Mouse (Mus musculus) spleen, postnatal 10 days (tissue): ENCODE data around the gene Cd244a.
A peak's percentile ranks its signal among the peaks of the same experiment; 100 is the strongest.

Experiments used
- DNase-seq, 2 experiments: peaks; one replicate each; pipeline ENCODE4 v3.0.0; 2021 to 2022; ENCODE audit warnings: low spot score in 2 of 2

Cd244a gene

DNA sequence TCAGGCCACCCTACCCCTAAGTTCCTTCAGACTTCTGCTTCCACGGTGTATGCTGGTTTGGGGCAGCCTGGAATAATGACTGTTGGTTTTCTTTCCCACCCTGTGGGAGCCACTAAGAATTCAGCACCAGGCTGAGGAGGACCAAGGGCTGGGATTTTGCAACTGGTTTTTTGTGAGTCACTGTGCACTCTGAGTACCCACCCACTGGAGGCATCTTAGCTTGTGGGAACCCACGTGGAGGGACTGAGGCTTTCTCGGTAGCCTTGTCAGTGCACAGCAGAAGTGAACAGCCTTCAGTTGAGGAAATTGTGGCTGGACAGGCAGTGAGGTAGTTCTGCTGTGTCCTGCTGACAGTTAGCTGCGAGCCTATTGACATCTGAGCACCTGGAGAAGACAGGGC, at the start of gene Cd244a:
Gene Cd244a, plus strand, starts transcription at position 296 of the 400 bp plus-strand sequence.
- DNase-seq, result peak in 1 of 2 experiments; percentile 29

GRCm38 (mm10) chr1:171513234-171513633, 45.8 kb upstream of the Cd244a start:
- no peak for DNase-seq

- DNase-seq, result no peak
These were observed 45.2 kb upstream of the Cd244a start for GRCm38 (mm10) chr1:171513760-171514159.

DNA sequence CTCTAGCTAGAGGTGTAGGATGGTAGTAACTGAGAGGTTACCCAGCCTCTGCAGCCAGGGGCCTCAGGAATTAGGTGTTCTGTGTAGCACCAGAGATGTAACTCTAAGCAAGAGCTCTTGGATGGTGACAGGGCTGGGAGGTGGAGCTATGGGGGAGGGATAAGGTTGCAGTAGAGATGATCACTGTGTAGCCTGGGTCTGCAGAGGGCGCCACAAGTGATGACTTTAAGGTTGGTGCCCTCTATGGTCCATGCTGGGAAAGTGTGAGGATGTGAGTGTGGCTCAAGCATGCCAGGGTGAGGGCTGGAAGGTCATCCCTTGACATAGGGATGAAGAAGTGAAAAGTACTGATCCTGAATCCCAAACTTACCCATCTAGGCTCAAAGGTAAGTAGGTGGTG, 44.0 kb upstream of the Cd244a start:
- peak in 1 of 2 experiments; percentile 42 for DNase-seq

GRCm38 (mm10) chr1:171515557-171515956, 43.4 kb upstream of the Cd244a start:
- no peak for DNase-seq

DNA sequence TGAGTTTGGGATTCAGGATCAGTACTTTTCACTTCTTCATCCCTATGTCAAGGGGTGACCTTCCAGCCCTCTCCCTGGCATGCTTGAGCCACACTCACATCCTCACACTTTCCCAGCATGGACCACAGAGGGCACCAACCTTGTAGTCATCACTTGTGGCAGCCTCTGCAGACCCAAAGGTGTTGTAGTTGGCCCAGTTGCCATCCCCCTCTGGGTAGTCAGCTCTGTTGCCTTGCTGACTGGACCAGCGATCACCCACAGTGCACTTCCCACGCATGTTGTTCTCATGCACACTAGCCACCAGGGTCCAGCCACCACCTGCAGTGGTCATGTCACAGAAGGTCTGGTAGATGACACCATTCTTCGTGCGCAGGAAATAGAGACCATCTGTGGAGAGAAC, 27.6 kb upstream of the Cd244a start:
- DNase-seq, result no peak

GRCm38 (mm10) chr1:171532830-171533229, 26.2 kb upstream of the Cd244a start:
- DNase-seq, result no peak

- DNase-seq, result no peak
These were observed 24.4 kb upstream of the Cd244a start for GRCm38 (mm10) chr1:171534557-171534956.

DNA sequence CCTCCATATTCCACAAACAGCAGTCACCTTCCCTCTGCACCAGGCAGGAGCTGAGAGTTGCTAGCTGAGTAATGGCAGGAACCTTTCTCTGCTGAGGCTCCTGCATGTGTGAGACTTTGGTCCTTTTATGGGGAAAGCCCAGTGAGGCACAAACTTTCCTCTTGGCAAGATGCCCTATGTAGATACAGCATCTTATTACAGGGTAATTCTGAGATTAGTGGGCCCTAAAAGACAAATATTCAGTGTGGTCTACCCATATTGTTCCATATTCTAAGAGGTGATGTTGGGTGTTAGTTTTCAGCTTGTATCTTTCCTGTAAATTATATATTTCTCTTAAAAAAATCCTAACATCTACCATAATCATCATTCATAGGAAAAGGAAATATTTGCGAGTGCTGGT, 23.8 kb upstream of the Cd244a start, which contains the start of gene Itln1:
Gene Itln1, minus strand, starts transcription at position 101 of the 400 bp plus-strand sequence.
- DNase-seq, result no peak

DNA sequence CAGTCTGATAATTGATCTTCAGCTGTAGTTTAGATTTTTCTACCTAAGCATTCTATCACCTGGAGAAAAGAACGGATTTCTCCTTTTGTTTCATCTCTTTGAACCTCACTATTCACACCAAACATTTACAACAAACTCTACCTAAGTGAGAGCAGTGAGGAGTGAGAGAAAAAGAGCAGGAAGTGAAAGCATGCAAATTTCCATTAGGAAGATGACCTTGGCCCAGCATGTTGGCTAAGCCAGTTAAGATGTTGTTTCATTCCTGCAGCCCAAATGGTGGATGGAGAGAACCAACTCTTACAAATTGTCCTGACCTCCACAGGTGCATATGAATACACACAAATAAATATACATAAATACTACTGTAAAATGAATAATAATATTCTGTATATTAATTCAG, 18.3 kb upstream of the Cd244a start:
- no peak for DNase-seq

GRCm38 (mm10) chr1:171551326-171551725, 7.7 kb upstream of the Cd244a start:
- DNase-seq, result peak in 1 of 2 experiments; percentile 28

DNA sequence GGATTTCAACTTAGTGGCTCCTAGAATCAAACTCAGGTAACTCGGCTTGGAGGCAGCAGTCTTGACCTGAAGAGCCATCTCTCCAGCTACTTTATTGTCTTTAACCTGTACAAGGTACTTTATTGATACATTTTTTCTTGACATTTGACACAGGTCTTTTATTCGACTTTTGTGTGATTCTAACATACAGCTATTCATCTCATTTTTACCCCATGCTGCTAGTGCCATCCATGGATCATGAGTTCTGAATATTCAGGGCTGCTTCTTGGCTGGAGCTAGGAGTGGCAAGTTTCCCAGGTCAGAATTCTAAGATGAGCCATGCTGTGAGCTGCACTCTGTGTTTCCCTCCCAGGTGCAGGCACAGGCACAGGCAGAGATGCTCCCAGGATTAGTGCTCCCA, 6.8 kb upstream of the Cd244a start:
- no peak for DNase-seq

- DNase-seq, result no peak
These were observed 5.3 kb upstream of the Cd244a start for GRCm38 (mm10) chr1:171553359-171554341.

DNA sequence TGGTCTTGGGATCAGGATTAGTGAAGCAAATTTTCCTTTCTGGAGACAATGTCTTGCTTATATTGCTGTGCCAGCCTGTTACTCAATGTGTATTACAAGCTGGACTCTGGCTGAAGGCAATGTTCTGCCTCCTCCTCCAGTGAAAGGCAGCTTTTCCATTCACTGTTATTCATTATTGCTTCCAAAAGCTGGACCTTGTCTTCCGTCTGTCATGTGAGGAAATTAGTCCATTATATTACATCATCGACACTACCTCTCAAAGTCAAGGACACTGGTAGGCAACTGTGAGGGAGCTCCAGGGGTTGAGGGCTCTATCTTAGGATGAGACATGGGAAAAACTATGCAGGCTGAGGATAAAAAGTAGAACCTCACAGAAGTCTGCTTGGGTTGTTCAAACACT, 2.6 kb upstream of the Cd244a start:
- no peak for DNase-seq

DNA sequence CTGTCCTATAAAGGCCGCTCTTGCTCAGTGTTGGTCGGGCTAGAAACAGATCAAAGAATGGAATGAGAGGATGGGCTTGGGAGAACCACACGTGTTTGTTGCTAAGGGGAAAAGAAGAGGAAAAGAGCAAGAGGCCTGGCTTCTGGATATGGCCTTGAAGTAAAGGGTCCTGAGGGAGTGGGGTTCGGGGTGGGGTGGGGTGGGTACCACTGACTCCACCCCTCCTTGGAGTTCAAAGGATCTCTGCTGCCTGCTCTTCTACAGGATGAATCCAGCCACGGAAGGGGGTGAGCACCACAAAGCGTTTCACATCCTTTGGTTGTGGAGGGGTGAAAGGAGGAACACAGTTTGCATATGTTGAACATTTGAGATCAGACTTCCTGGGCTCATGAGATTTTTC, 586 bp upstream of the Cd244a start:
- no peak for DNase-seq

DNA sequence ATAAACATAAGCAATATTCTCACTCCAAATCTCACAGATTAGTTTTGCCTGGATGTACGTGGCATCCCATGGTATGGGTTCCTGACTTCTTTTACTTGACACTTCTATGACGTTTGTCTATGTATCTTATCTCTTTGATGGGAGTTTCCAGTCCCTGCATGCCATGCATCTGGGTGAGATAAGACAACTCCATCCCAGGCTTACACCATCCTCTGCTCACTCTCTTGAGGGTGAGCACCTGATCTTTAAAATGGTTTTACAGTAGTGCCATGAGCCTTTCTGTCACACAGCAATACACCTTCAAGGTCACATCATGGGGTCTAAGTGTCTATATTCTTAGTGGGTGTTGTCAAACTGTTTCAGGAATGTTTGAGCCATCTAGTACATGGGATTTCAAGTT, 1.3 kb downstream of the Cd244a start:
- DNase-seq, result no peak

- DNase-seq, result no peak
These were observed 2.2 kb downstream of the Cd244a start for GRCm38 (mm10) chr1:171561200-171561599.

DNA sequence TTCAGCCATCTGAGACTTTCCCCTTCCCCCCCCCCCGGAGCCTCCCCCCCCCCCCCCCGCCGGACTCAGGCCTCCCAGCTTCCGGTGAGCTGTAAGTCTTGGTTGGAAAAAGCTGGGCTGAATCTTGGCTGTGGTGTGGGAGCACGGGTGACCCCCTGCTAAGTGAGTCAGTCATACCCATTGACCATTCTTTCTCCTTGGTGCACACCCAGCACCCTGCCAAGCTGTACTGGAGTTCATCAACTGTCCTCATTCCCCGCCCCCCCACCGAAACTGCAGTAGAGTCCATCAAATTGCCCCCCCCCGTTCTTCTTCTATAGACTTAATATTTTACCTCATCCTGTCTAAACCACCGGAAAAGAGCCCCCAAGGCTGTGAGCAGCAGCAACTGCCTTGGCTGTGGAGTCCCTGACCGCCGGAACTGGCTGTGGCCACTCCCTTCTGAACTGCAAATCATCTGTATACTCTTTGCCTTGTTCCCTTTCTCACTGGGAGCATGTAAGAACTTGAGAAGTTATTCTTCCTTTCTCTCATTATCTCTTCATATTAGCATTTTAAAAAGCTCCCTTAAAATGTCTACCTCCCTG, 2.7 kb downstream of the Cd244a start:
- DNase-seq, result peak in 1 of 2 experiments; percentile 37

- DNase-seq, result no peak
These were observed 4.0 kb downstream of the Cd244a start for GRCm38 (mm10) chr1:171563042-171563441.

DNA sequence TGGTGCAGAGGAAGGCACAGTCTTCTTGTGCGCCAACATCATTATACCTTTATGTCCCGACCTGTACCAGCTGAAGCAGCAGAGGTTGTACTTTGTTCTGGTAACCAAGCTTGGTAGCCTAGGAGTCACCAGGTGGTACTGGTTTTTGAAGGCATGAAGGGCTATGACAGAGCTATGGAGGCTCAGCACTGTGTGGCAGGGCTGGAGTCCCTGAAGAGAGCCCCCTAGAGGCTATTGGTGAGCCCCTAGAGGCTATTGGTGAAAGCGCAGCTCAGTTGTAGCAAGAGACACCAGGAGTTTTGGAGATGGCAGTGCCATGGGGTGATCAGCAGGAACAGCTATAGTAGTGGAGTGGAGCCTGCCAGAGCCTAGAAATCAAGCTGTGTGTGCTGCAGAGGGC, 5.3 kb downstream of the Cd244a start:
- DNase-seq, result peak in 1 of 2 experiments; percentile 58

DNA sequence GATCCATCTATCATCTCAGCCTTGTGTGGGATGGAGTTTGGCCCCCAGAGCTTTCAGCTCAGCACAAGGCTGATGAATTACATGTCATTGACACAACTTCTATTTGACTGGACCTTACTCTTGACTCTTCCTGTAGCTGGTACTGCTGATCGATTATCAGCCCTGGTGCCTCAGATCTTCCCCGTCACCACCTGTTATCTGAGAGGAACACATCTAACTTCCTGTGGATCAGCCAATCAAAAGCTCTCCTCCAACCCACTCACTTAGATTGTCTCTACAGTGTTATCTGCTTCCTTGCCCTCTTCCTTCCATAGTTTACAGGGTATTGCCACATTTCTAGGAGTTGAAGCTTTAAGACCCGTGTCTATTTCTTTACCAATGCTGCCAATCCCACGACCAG, 6.9 kb downstream of the Cd244a start:
- no peak for DNase-seq

- peak in 1 of 2 experiments; percentile 76 for DNase-seq
These were observed 7.8 kb downstream of the Cd244a start for GRCm38 (mm10) chr1:171566777-171567176.

GRCm38 (mm10) chr1:171568436-171568835, 9.4 kb downstream of the Cd244a start:
- DNase-seq, result no peak
